24 mouse cellular contexts compared by ENCODE assay signal in genomic region chr10:95600527-95600926, GRCm38 (mm10).
"Had no signal": no experiment of that assay in that cellular context is flagged by ENCODE, and none has a peak within 500 bp of the region (broad histone marks: within the 10 kb centered on the region; RNA-seq: fewer than 3 reads in every experiment).

No protein-coding gene starts in this region.

- H3K36me3 ChIP-seq: limb, embryonic 12.5 days; liver, embryonic 12.5 days; liver, embryonic 15.5 days; lung, embryonic 15.5 days; midbrain, embryonic 10.5 days; midbrain, embryonic 13.5 days; neural tube, embryonic 13.5 days had no signal

- H3K9ac ChIP-seq: limb, embryonic 12.5 days; liver, embryonic 12.5 days; liver, embryonic 15.5 days; lung, embryonic 15.5 days; midbrain, embryonic 13.5 days; neural tube, embryonic 13.5 days had no signal

- ATAC-seq: liver, embryonic 12.5 days; midbrain, embryonic 13.5 days; midbrain, embryonic 16.5 days had no signal

- DNase-seq: kidney, adult 2 months; kidney, postnatal 36 days; layer of hippocampus, postnatal 36 days; liver; lung, adult 18-20 months; lung, postnatal 10 days; lung, postnatal 36 days; right cerebral cortex, adult 18-20 months; right cerebral cortex, postnatal 14 days; right cerebral cortex, postnatal 4 days; thymus, adult 2 months; thymus, postnatal 14 days had no signal

- H3K27ac ChIP-seq: kidney, postnatal 0 days; limb, embryonic 12.5 days; liver, embryonic 12.5 days; liver, embryonic 15.5 days; lung, embryonic 15.5 days; midbrain, embryonic 10.5 days; midbrain, embryonic 13.5 days; neural tube, embryonic 13.5 days had no signal

- H3K9me3 ChIP-seq: limb, embryonic 12.5 days; liver, embryonic 12.5 days; liver, embryonic 15.5 days; lung, embryonic 15.5 days; megakaryocyte, embryonic 14.5 days; midbrain, embryonic 10.5 days; midbrain, embryonic 13.5 days; neural tube, embryonic 13.5 days had no signal

- H3K27me3 ChIP-seq: limb, embryonic 12.5 days; liver, embryonic 12.5 days; liver, embryonic 15.5 days; lung, embryonic 15.5 days; neural tube, embryonic 13.5 days had no signal

- H3K4me3 ChIP-seq: left cerebral cortex, adult 2 months; limb, embryonic 12.5 days; liver, embryonic 12.5 days; liver, embryonic 15.5 days; lung, embryonic 15.5 days; megakaryocyte, embryonic 14.5 days; midbrain, embryonic 10.5 days; midbrain, embryonic 13.5 days; myocyte; neural tube, embryonic 13.5 days had no signal

- H3K4me2 ChIP-seq: limb, embryonic 12.5 days; liver, embryonic 12.5 days; liver, embryonic 15.5 days; lung, embryonic 15.5 days; midbrain, embryonic 13.5 days; neural tube, embryonic 13.5 days had no signal
